Mouse (Mus musculus): ENCODE measurements around the gene St6galnac3. TPM values are rescaled to one million over a fixed set of nuclear protein-coding genes. Genes with fewer than 3 reads are reported as not detected.

Gene St6galnac3
- polyA plus RNA-seq, 1 experiment from 2014 or later, result 23.2 TPM

DNA sequence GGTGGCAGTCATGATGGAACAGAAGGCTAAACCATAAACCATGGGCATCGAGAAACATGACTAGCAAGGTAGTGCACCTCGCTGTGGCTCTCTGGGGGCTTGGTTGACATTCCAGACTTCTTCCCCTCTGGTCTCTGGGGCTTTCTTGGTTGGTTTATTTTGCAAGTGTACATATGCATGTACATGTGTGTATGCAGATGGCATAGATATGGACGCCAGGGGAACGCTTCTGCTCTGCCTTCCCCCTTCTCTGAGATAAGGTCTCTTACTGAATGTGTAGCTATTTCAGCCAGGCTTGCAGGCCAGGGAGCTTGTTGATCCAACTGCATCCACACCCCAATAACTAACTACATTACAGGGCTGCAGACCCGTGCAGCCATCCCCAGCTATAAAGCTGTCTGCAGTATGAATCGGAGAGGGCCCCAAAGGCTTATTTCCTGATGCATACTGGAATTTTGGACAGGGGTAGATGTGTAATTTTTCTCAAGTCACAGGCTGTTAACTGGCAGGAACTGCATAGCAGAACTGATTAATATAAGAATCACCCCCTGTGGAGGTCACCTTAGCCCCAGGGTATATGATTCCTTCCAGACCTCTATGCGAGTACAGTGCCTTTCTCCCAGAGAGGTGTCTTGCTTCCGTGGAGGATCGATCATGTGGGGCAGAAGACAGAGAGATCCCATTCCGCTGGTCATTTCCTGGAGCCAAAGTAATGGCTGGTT lies 53.9 kb downstream of the St6galnac3 start:
- Histone ChIP-seq H3K4me2 (ENCODE audit: low read length) (no peak overlapping the region), H3K9ac (ENCODE audit: low read length) (no peak overlapping the region), H3K4me3 (ENCODE audit: low read depth, low read length) (no peak overlapping the region), H3K9me3 (replicated peaks; ENCODE audit: control insufficient read depth, low read length) (no peaks in the 10 kb centered on the region), H3K36me3 (ENCODE audit: control insufficient read depth, insufficient read depth, low read length) (no peaks in the 10 kb centered on the region), H3K4me1 (ENCODE audit: control insufficient read depth, insufficient read depth, low read length) (peaks cover 5% of the 10 kb centered on the region; the same call in 1 of the 2 replicates), H3K27ac (ENCODE audit: low read depth, low read length) (no peak overlapping the region), H3K27me3 (replicated peaks; ENCODE audit: control insufficient read depth, insufficient read depth, low read length) (no peaks in the 10 kb centered on the region)
- no peak for ATAC-seq
- 92% methylated on average over 10 of the region's 10 CpGs for WGBS
- DNase-seq (ENCODE audit: low spot score), result no peak

DNA sequence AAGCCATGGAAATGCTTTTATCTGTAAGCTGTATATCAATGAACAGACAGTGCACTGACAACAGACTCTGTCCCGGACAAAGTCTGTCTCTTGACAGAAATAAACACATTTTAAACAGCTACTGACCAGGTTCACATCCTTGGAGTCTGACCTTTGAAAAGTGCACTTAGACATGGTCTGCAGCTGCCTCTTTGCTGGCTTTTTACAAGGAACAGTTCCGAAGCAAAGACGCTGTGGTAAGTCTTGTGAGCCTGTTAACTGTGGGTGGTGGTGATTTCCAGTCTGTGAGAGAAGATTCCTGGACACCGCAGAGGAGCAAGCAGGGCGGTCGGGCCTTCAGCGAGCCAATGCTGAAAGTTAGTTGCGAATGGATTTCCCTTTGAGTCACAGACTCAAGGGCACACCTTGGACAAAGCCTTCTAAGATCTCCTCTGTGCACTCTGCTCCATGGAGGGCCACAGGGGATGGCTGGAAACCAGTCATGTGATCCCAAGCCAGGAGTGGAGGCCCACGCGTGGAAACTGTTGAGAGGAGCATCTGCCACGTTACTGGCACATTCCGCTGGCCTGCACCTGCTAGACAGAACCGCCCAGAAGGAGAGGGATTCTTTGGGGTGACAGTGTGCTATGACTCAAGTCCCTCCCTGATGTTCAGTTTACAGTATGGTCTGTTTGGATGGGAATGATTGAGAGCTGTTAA lies 55.1 kb downstream of the St6galnac3 start:
- Histone ChIP-seq H3K4me1 (ENCODE audit: control insufficient read depth, insufficient read depth, low read length) (no peaks in the 10 kb centered on the region; the same call in 1 of the 2 replicates), H3K27me3 (replicated peaks; ENCODE audit: control insufficient read depth, insufficient read depth, low read length) (no peaks in the 10 kb centered on the region), H3K4me2 (ENCODE audit: low read length) (no peak overlapping the region), H3K9ac (ENCODE audit: low read length) (no peak overlapping the region), H3K4me3 (ENCODE audit: low read depth, low read length) (no peak overlapping the region), H3K9me3 (replicated peaks; ENCODE audit: control insufficient read depth, low read length) (no peaks in the 10 kb centered on the region), H3K27ac (ENCODE audit: low read depth, low read length) (no peak overlapping the region), H3K36me3 (ENCODE audit: control insufficient read depth, insufficient read depth, low read length) (no peaks in the 10 kb centered on the region)
- ATAC-seq, result no peak
- WGBS, result 90% methylated on average over 13 of the region's 13 CpGs
- no peak for DNase-seq (ENCODE audit: low spot score)

DNA sequence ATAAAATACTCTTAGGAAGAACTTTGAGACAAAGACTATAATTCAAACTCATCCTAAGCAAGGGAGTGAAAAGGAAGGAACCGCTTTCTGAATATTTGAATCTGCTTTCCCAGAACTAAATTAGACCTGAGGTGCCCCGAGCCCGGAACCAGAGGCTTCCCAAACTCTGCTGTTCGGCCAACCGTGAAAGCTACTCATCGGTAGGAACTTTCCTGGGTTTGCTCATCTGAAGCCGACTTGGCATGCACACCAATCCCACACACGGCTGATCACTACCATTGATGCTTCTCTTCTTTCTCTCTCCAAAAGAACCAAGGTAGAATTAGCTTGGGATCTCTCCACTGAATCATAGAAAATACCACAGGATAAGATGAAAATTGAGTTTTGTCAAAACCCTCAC lies 55.6 kb downstream of the St6galnac3 start:
- H3K4me1 ChIP-seq (ENCODE audit: control insufficient read depth, insufficient read depth, low read length), result peaks cover 3% of the 10 kb centered on the region; the same call in 1 of the 2 replicates
- no peaks in the 10 kb centered on the region for H3K36me3 ChIP-seq (ENCODE audit: control insufficient read depth, insufficient read depth, low read length)
- no peak overlapping the region for H3K4me2 ChIP-seq (ENCODE audit: low read length)
- no peak overlapping the region for H3K27ac ChIP-seq (ENCODE audit: low read depth, low read length)
- no peak overlapping the region for H3K9ac ChIP-seq (ENCODE audit: low read length)
- ATAC-seq (no peak), DNase-seq (ENCODE audit: low spot score) (no peak)
- no peak overlapping the region for H3K4me3 ChIP-seq (ENCODE audit: low read depth, low read length)
- WGBS, result 70% methylated on average over 8 of the region's 8 CpGs
- H3K9me3 ChIP-seq (replicated peaks; ENCODE audit: control insufficient read depth, low read length), result no peaks in the 10 kb centered on the region
- no peaks in the 10 kb centered on the region for H3K27me3 ChIP-seq (replicated peaks; ENCODE audit: control insufficient read depth, insufficient read depth, low read length)

DNA sequence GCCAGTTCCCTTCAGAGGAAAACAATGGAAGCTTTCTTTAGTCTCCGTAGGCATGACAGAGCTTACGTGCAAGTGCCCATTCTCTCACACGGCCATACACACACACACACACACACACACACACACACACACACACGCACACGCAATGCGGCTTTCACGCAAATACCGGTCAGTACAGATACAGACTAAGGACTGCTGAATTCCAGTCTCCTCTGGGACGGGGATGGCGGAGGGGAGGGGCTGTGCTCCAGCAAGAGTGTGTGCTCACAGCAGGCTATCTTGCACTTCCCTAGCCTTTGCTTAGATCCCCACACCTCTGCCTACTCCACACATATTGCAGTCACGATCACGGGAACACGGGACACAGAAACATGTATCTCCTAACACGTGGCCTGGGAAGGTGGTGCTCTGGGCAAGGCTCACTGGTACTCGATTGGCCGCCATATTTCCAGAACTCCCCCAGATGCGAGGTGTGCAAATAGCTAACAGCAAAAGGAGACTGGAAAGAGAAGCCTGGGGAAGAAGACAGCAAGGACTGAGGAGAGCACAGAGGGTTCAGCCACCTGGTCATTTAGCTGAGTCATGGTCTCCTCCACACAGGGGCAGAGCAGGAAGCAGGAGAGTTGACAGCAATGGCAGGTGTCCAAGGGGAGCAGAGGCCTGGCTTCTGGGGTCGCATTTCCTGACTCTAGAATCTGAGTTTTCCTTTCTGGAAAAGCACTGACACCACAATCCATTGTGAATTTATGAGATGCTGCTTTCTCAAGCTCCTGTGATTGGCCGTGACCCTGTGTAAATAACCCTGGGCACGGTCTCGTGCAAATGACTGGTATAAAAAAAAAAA lies 56.3 kb downstream of the St6galnac3 start:
- no peaks in the 10 kb centered on the region for H3K36me3 ChIP-seq (ENCODE audit: control insufficient read depth, insufficient read depth, low read length)
- no peak overlapping the region for H3K4me2 ChIP-seq (ENCODE audit: low read length)
- no peaks in the 10 kb centered on the region for H3K9me3 ChIP-seq (replicated peaks; ENCODE audit: control insufficient read depth, low read length)
- WGBS, result 74% methylated on average over 21 of the region's 21 CpGs
- no peak overlapping the region for H3K9ac ChIP-seq (ENCODE audit: low read length)
- no peak overlapping the region for H3K27ac ChIP-seq (ENCODE audit: low read depth, low read length)
- H3K27me3 ChIP-seq (replicated peaks; ENCODE audit: control insufficient read depth, insufficient read depth, low read length), result no peaks in the 10 kb centered on the region
- H3K4me1 ChIP-seq (ENCODE audit: control insufficient read depth, insufficient read depth, low read length), result peaks cover 3% of the 10 kb centered on the region; the same call in 1 of the 2 replicates
- DNase-seq (ENCODE audit: low spot score), result no peak
- H3K4me3 ChIP-seq (ENCODE audit: low read depth, low read length), result no peak overlapping the region
- no peak; the same call in 1 of the 2 replicates for ATAC-seq

DNA sequence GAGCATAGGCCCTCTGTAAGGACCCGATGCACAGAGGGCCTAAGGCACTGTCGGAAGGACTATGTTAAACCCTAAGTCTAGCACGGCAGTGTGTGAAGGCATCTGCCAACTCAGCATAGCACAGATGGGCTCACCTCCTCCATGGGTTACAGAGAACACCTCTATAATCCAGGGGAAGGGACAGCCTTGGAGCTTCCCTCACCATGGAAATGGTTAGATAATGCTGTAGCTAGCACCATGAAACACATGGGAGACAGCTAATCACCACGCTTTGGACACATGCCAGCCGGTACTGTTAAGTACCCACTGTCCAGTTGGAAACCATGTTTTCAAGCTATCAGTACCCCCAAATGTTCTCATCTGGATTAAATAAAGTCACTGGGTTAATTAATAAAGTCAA lies 60.3 kb downstream of the St6galnac3 start:
- peak; percentile 31 for DNase-seq (ENCODE audit: low spot score)

DNA sequence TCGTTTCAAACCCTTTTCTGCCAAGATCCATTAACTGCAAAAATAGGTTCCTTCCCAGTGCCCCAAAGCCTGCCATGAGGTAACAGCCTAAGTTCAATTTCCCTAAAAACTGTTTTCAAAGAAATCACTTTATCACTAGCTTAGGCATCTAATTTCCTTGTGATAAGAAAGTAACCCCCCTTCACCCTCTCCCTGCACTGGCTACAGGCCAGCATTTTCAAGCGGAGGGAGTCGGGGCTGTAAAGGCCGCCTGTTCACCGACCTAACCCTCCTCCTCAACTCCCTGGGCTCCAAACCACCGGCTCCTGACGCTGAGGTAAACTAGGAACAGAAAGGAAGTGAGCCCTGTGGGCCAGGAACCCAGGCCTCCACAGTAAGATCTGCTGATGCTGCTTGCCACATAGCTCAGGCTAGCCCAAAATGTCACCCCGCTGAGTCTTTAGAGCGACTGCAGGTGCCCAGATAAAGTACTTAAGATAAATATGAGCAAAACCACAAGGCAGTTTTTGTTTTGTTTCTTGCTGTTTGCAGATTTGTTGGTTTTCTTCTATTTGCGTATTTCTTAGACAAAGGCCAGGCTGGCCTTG lies 61.0 kb downstream of the St6galnac3 start:
- no peaks in the 10 kb centered on the region for H3K27me3 ChIP-seq (replicated peaks; ENCODE audit: control insufficient read depth, insufficient read depth, low read length)
- no peaks in the 10 kb centered on the region for H3K36me3 ChIP-seq (ENCODE audit: control insufficient read depth, insufficient read depth, low read length)
- WGBS, result 49% methylated on average over 10 of the region's 10 CpGs
- H3K9me3 ChIP-seq (replicated peaks; ENCODE audit: control insufficient read depth, low read length), result no peaks in the 10 kb centered on the region
- no peak overlapping the region for H3K4me3 ChIP-seq (ENCODE audit: low read depth, low read length)
- H3K4me2 ChIP-seq (ENCODE audit: low read length), result no peak overlapping the region
- peak; percentile 22 for DNase-seq (ENCODE audit: low spot score)
- peaks cover 20% of the 10 kb centered on the region for H3K4me1 ChIP-seq (ENCODE audit: control insufficient read depth, insufficient read depth, low read length)
- no peak for ATAC-seq
- H3K27ac ChIP-seq (ENCODE audit: low read depth, low read length), result no peak overlapping the region
- no peak overlapping the region for H3K9ac ChIP-seq (ENCODE audit: low read length)

More for the DNA sequence above, 60.3 kb downstream of the St6galnac3 start:
- Histone ChIP-seq H3K4me1 (ENCODE audit: control insufficient read depth, insufficient read depth, low read length) (peaks cover 16% of the 10 kb centered on the region), H3K27ac (ENCODE audit: low read depth, low read length) (no peak overlapping the region), H3K36me3 (ENCODE audit: control insufficient read depth, insufficient read depth, low read length) (no peaks in the 10 kb centered on the region), H3K4me3 (ENCODE audit: low read depth, low read length) (no peak overlapping the region), H3K9ac (ENCODE audit: low read length) (no peak overlapping the region), H3K27me3 (replicated peaks; ENCODE audit: control insufficient read depth, insufficient read depth, low read length) (no peaks in the 10 kb centered on the region), H3K4me2 (ENCODE audit: low read length) (no peak overlapping the region), H3K9me3 (replicated peaks; ENCODE audit: control insufficient read depth, low read length) (no peaks in the 10 kb centered on the region)
- ATAC-seq, result no peak
- WGBS, result 82% methylated on average over 5 of the region's 5 CpGs

DNA sequence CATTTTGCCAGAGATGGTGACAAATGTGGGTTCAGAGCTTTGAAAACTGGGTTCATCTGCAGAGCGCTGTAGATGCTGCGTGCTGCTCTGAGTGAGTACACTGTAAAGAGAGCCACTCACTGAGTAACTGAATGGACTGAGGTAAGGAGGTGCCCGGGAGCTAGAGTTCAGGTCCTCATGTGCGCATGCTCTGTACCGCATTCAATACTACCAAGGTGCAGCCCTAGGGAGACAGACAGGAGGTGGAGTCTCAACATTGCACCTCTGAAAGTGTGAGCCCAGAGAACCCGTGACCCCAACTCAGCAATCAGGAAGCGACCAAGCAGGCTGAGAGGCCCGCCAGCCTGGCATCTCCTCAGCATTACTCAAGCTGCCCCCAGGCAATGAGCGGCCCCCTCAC lies 62.2 kb downstream of the St6galnac3 start:
- 85% methylated on average over 9 of the region's 9 CpGs for WGBS
- Histone ChIP-seq H3K27me3 (replicated peaks; ENCODE audit: control insufficient read depth, insufficient read depth, low read length) (no peaks in the 10 kb centered on the region), H3K4me3 (ENCODE audit: low read depth, low read length) (no peak overlapping the region), H3K4me1 (ENCODE audit: control insufficient read depth, insufficient read depth, low read length) (peaks cover 20% of the 10 kb centered on the region), H3K4me2 (ENCODE audit: low read length) (no peak overlapping the region), H3K27ac (ENCODE audit: low read depth, low read length) (no peak overlapping the region), H3K9me3 (replicated peaks; ENCODE audit: control insufficient read depth, low read length) (no peaks in the 10 kb centered on the region), H3K9ac (ENCODE audit: low read length) (no peak overlapping the region), H3K36me3 (ENCODE audit: control insufficient read depth, insufficient read depth, low read length) (no peaks in the 10 kb centered on the region)
- ATAC-seq, result no peak
- no peak for DNase-seq (ENCODE audit: low spot score)

DNA sequence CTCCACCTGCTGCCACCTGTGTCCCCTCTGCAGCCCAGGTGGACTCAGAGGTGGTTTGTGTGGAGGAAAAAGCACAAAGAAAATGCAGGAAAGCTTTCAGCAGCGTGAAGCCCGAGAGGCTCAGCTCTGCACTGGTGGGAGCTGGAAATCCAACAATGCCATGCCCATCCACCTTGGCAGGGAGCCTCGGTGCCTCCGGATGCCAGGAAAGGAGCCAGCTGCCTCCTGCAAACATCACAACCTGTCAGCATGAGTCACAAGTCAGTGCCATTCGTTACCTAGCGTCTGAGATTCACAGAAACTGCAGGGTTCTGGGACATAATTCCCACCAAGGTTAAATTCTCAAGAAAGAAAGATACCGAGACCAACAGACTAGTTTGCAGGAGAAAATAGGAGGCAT lies 63.0 kb downstream of the St6galnac3 start:
- H3K36me3 ChIP-seq (ENCODE audit: control insufficient read depth, insufficient read depth, low read length), result no peaks in the 10 kb centered on the region
- H3K27ac ChIP-seq (ENCODE audit: low read depth, low read length), result no peak overlapping the region
- DNase-seq (ENCODE audit: low spot score), result peak; percentile 67
- 43% methylated on average over 7 of the region's 7 CpGs for WGBS
- no peaks in the 10 kb centered on the region for H3K27me3 ChIP-seq (replicated peaks; ENCODE audit: control insufficient read depth, insufficient read depth, low read length)
- H3K9ac ChIP-seq (ENCODE audit: low read length), result no peak overlapping the region; the same call in 1 of the 2 replicates
- peaks cover 24% of the 10 kb centered on the region for H3K4me1 ChIP-seq (ENCODE audit: control insufficient read depth, insufficient read depth, low read length)
- ATAC-seq, result 0 out of 2 replicates have a peak, but pooled peaks have one; percentile 21
- H3K4me2 ChIP-seq (ENCODE audit: low read length), result no peak overlapping the region
- H3K9me3 ChIP-seq (replicated peaks; ENCODE audit: control insufficient read depth, low read length), result no peaks in the 10 kb centered on the region
- H3K4me3 ChIP-seq (ENCODE audit: low read depth, low read length), result no peak overlapping the region

Data from forebrain, embryonic 14.5 days (tissue).